Mouse (Mus musculus) thymus, postnatal 14 days (tissue): ENCODE measurements around the gene Apoa4.

Experiments used
- DNase-seq: peaks from one replicate; pipeline ENCODE4 v3.0.0; 2021

Gene Apoa4

GRCm38 (mm10) chr9:46282631-46283436 is 42.3 kb downstream of the Apoa4 start, which contains the start of gene Bud13:
Gene Bud13, plus strand, starts transcription at chr9:46283008.
- peak; percentile 97 for DNase-seq
